Mouse (Mus musculus) liver, adult (tissue): ENCODE measurements around the gene Olfr772.
"Not testable (repeated sequence)": the region's sequence is repeated elsewhere in the genome, so short reads cannot be mapped to it uniquely, and the experiment has no call there.

Source experiments
- GATA4 ChIP-seq: IDR thresholded peaks from 2 replicates; pipeline ENCODE4 v1.6.1; 2014; ENCODE audit warnings: mild to moderate bottlenecking, low read length; ENCODE audit not compliant: insufficient replicate concordance

The Olfr772 gene

GRCm38 (mm10) chr10:129177821-129178220 lies at the start of gene Olfr772:
TSS of gene Olfr772 (minus strand) at chr10:129177921.
- TF ChIP-seq GATA4: not testable (repeated sequence)

- TF ChIP-seq GATA4: not testable (repeated sequence)
Measured at GRCm38 (mm10) chr10:129187319-129187718, 9.6 kb upstream of the Olfr772 start, which contains the start of gene Olfr773. TSS of gene Olfr773 (minus strand) at chr10:129187419.

- TF ChIP-seq GATA4: no peak
Measured at GRCm38 (mm10) chr10:129164651-129165050, 13.1 kb downstream of the Olfr772 start, which contains the start of gene Olfr771. TSS of gene Olfr771 (minus strand) at chr10:129164751.

GRCm38 (mm10) chr10:129138898-129139297 lies 38.8 kb downstream of the Olfr772 start, which contains the start of gene Olfr770:
TSS of gene Olfr770 (minus strand) at chr10:129138998.
- TF ChIP-seq GATA4: no peak
